Mouse (Mus musculus): ENCODE results near the gene Ctf1.
"Not testable (repeated sequence)": the region's sequence is repeated elsewhere in the genome, so short reads cannot be mapped to it uniquely, and the experiment has no call there.

Ctf1 gene

GRCm38 (mm10) chr7:127693290-127693689 lies 19.2 kb upstream of the Ctf1 start:
- DNase-seq (ENCODE audit: low read depth, low spot score): no peak

- not testable (repeated sequence) for DNase-seq (ENCODE audit: low read depth, low spot score)
Measured at GRCm38 (mm10) chr7:127693730-127694129, 18.8 kb upstream of the Ctf1 start.

- no peak for DNase-seq (ENCODE audit: low read depth, low spot score)
Measured at GRCm38 (mm10) chr7:127698986-127699385, 13.6 kb upstream of the Ctf1 start.

- DNase-seq (ENCODE audit: low read depth, low spot score): no peak
Measured at GRCm38 (mm10) chr7:127700712-127701331, 11.7 kb upstream of the Ctf1 start.

- no peak for DNase-seq (ENCODE audit: low read depth, low spot score)
Measured at GRCm38 (mm10) chr7:127703561-127704178, 8.9 kb upstream of the Ctf1 start.

GRCm38 (mm10) chr7:127704598-127704997 lies 7.9 kb upstream of the Ctf1 start:
- no peak for DNase-seq (ENCODE audit: low read depth, low spot score)

GRCm38 (mm10) chr7:127705706-127706105 lies 6.8 kb upstream of the Ctf1 start:
- no peak for DNase-seq (ENCODE audit: low read depth, low spot score)

GRCm38 (mm10) chr7:127707045-127707956 lies 5.2 kb upstream of the Ctf1 start:
- peak; percentile 26 for DNase-seq (ENCODE audit: low read depth, low spot score)

GRCm38 (mm10) chr7:127707957-127708206 lies 4.7 kb upstream of the Ctf1 start:
- DNase-seq (ENCODE audit: low read depth, low spot score): no peak

GRCm38 (mm10) chr7:127708207-127709078 lies 4.1 kb upstream of the Ctf1 start, which contains the start of gene Bcl7c:
TSS of gene Bcl7c (minus strand) at chr7:127708933.
- DNase-seq (ENCODE audit: low read depth, low spot score): peak; percentile 97

GRCm38 (mm10) chr7:127709261-127709979 lies 3.1 kb upstream of the Ctf1 start:
- DNase-seq (ENCODE audit: low read depth, low spot score): no peak

- no peak for DNase-seq (ENCODE audit: low read depth, low spot score)
Measured at GRCm38 (mm10) chr7:127711031-127711430, 1.5 kb upstream of the Ctf1 start.

- no peak for DNase-seq (ENCODE audit: low read depth, low spot score)
Measured at GRCm38 (mm10) chr7:127711456-127711855, 1.1 kb upstream of the Ctf1 start.

- no peak for DNase-seq (ENCODE audit: low read depth, low spot score)
Measured at GRCm38 (mm10) chr7:127714816-127715215, 2.3 kb downstream of the Ctf1 start.

- peak; percentile 39 for DNase-seq (ENCODE audit: low read depth, low spot score)
Measured at GRCm38 (mm10) chr7:127716992-127717391, 4.5 kb downstream of the Ctf1 start.

- DNase-seq (ENCODE audit: low read depth, low spot score): no peak
Measured at GRCm38 (mm10) chr7:127718339-127718738, 5.8 kb downstream of the Ctf1 start.

GRCm38 (mm10) chr7:127719258-127719657 lies 6.7 kb downstream of the Ctf1 start:
- DNase-seq (ENCODE audit: low read depth, low spot score): no peak

GRCm38 (mm10) chr7:127725490-127725889 lies 13.0 kb downstream of the Ctf1 start:
- no peak for DNase-seq (ENCODE audit: low read depth, low spot score)

GRCm38 (mm10) chr7:127725924-127726323 lies 13.4 kb downstream of the Ctf1 start:
- DNase-seq (ENCODE audit: low read depth, low spot score): no peak

GRCm38 (mm10) chr7:127727898-127728297 lies 15.4 kb downstream of the Ctf1 start:
- peak; percentile 83 for DNase-seq (ENCODE audit: low read depth, low spot score)

GRCm38 (mm10) chr7:127730170-127730569 lies 17.6 kb downstream of the Ctf1 start:
- DNase-seq (ENCODE audit: low read depth, low spot score): no peak
